Mouse (Mus musculus): Measurements from ENCODE around the gene Map7. TPM values are rescaled to one million over a fixed set of nuclear protein-coding genes. Genes with fewer than 3 reads are reported as not detected.
A peak's percentile ranks its signal among the peaks of the same experiment; 100 is the strongest.

The Map7 gene
- total RNA-seq, 1 experiment from 2014 or later, result 23.4 TPM

DNA sequence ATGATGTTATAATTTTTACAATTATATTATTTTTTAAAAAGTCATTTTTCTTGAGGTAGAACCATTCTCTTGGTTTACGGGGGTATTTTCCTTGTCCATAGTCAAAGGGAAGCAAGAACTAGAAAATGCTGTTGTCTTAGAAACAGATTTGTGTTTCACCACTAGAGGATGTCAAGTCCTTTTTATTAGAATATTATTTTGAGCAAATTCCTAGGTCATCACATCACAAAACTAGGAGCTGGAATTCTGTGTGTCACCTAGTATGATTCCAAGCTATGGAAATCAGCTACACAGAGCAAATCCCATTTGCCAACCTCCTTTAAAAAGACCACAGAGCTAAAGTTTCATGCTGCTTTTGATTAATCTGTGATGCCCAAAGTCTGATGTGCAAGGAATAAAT, 3.9 kb downstream of the Map7 start:
- DNase-seq, result no peak

GRCm38 (mm10) chr10:20153507-20153906, 5.2 kb downstream of the Map7 start:
- no peak for DNase-seq

- DNase-seq, result no peak
Measured at GRCm38 (mm10) chr10:20155401-20155800, 7.1 kb downstream of the Map7 start.

DNA sequence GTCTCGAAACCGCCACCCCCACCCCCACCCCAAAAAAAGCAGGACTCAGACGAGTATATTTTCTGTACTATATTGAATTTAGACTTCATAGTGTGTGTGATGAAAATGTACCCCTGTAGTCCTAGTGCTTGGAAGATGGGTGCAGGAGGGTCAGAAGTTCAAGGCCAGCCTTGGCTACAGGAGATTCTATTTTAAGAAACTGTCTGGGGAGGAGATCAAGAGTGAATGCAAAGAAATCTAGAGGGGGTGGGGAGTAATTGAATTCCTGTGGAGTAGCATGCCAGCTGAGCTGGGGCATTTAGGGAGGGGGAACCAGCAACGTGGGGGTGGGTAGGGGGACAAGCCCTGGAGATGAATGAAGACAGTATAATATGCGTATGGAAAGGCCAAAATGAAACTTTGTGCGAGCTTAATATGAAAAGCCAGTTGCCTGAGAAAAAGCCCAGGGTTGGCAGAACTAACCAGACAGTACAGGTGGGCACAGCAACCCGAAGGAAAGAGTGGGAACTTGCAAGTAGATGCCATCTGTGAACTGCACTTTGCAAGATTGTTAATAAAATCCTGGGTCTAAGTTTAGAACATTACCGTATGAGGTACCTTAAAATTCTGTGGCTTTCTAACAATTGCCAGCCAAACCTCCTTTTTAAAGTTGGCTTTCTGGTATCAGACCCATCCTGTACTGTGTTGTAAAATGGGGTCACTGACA, 8.9 kb downstream of the Map7 start:
- no peak for DNase-seq

- DNase-seq, result no peak
Measured at GRCm38 (mm10) chr10:20158756-20159155, 10.5 kb downstream of the Map7 start.

- DNase-seq, result no peak
Measured at GRCm38 (mm10) chr10:20159308-20159707, 11.0 kb downstream of the Map7 start.

GRCm38 (mm10) chr10:20160914-20161313, 12.6 kb downstream of the Map7 start:
- DNase-seq, result peak; percentile 20

GRCm38 (mm10) chr10:20164810-20165209, 16.5 kb downstream of the Map7 start:
- DNase-seq, result no peak

GRCm38 (mm10) chr10:20166797-20167196, 18.5 kb downstream of the Map7 start:
- no peak for DNase-seq

GRCm38 (mm10) chr10:20167467-20167866, 19.2 kb downstream of the Map7 start:
- DNase-seq, result no peak

DNA sequence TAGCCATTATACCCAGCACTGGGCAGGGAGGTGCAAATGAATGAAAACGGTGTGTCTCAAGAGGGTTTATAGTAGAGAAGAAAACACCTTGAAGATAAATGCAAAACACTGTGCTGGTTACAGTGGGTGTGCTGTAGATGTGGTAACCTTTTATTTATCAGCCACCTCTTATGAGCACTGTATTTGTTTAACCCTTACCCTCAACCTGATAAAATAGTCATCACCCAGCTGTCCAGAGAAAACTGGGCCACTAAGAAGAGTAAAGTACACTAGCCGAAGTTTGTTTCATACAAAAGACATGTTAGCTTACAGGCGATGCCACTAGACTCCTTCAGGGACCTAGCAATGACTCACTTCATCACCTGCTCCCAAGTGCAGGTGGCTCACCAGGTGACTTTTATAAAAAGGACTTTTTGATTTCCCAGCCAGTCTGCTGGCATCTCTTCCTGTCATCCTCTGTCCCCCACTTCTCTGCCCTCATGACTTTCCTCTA, 21.0 kb downstream of the Map7 start:
- no peak for DNase-seq

- no peak for DNase-seq
Measured at GRCm38 (mm10) chr10:20169927-20170604, 21.8 kb downstream of the Map7 start.

GRCm38 (mm10) chr10:20170605-20171088, 22.4 kb downstream of the Map7 start:
- peak; percentile 64 for DNase-seq

DNA sequence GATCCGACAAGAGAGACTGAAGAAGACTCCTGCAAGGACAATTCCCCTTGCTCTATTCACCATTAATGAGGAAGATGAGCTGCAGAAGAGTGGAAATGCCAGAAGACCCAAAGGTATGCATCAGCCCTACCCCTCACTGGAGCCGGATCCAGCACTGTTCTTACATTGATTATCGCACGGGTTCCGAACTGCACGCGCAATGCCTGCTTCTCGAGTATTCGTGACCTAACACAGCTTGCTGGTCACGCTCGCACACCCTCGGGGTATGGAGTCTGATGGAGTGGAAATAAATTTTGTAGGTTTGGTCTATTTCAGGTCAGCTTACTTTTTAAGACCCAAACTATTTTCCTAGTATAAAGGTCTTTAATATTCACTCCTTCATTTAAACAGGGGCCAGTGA, 22.9 kb downstream of the Map7 start:
- DNase-seq, result no peak

- no peak for DNase-seq
Measured at GRCm38 (mm10) chr10:20171756-20172155, 23.5 kb downstream of the Map7 start.

GRCm38 (mm10) chr10:20173733-20174132, 25.5 kb downstream of the Map7 start:
- DNase-seq, result no peak

DNA sequence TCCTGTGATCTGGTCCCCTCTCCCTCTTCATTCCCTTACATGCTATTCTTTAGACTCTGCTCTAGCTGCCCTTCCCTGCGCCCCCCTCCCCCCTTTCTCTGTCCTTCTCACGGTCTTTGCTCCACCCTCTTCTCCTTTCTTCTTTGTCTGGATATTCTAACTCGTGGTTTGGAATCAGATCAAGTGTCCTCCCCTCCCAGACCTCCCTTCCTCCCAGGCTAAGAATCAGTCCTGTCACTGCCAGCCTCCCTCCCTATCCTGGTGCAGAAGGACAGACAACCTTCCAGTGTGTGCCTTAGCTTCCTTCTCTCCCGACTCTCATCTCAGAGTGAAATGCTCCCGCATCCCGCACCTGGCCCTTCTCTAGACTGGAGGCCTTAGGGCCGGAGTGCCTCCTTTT, 27.8 kb downstream of the Map7 start:
- DNase-seq, result no peak

DNA sequence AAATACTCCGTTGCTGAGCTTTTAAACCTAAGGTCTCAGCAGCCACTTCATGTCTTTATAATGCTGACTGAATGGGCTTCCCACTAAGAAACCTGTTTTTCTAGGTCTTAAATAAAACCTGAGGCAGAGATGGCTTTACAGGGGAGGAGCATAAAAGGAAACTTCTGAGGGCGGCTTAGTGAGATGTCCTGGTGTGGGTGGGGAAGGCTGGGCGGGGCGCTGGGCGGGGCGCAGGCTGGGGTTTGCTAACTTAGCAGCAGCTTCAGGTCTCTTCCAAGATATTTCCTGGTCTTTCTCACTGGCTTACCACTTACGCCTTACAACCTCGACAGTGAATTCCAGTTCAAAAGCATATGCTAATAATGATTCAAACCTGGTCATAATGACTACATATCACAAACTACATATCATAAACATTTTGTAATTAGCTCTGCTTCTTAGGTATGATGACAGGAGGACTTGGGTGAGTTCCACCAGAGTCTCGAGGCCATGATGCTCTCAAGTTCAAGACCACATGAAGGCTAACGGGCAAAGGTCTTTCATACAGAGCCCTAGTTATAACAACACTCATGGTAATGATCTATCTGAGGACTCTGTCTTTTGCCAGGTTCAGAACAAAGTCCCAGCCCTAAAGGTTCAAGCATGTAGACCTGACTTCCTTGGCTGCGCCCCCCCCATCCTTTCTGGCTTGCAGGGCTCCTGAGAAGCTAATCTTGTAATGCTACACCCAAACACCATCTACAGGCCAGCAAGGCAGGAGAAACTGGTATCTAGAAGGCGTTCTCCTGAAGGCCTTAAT, 30.7 kb downstream of the Map7 start:
- no peak for DNase-seq

GRCm38 (mm10) chr10:20181198-20181597, 32.9 kb downstream of the Map7 start:
- no peak for DNase-seq

- DNase-seq, result no peak
Measured at GRCm38 (mm10) chr10:20181680-20182399, 33.6 kb downstream of the Map7 start.

DNA sequence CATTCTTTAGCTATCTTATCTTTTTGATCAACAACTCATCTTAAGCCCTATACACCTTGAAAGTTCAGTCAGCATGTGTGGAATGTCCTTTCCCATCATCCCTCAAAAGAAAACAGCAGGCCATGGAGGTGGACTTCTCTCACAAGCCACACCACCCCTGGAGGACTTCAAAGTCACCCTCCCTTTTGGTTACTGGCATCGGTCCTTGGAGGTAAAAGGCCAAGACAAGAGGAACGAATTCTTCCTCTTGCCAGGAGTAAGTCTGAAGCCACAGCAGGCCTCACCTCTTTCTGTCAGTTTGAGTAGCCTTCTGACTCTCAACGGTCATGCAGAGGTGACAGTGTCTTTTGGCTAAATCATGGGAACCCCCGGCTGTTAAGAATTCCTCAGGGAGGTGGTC, 36.1 kb downstream of the Map7 start:
- no peak for DNase-seq

DNA sequence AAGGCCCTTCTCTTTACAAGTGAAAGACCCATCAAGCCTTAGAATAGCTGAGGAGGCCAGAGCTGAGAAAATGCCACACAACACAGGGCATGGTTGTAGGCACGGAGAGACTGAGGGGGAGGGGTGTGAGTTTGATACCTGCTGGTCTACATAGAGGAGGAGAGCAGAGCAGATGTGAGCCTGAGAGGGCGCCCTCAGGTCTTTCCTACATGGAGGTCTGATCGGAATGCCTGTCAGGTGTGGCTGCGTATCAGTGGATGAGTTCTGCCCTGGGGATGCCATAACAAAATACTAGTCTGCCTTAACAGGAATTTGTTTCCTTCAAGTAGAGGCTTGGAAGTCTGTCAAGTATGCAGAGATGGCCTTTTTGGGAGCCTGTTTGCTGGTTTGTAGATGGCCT, 37.0 kb downstream of the Map7 start:
- no peak for DNase-seq
